Mouse (Mus musculus) spleen, adult 2 months (tissue): ENCODE results near the gene C1rl. TPM values are rescaled to one million over a fixed set of nuclear protein-coding genes. Genes with fewer than 3 reads are reported as not detected.
"Not testable (repeated sequence)": the region's sequence is repeated elsewhere in the genome, so short reads cannot be mapped to it uniquely, and the experiment has no call there.

Source experiments
- DNase-seq, 2 experiments: peaks; one replicate each; pipeline versions ENCODE4 v3.0.0 to v3.0.0-alpha.2; 2012 to 2021; ENCODE audit warnings: low spot score in 2 of 2, low read depth in 1 of 2
- H3K27ac ChIP-seq: fragments of 200-500 bp; 2 replicates; pipeline ENCODE4 v1.5.1; 2012; ENCODE audit warnings: low read length, inconsistent platforms; ENCODE audit not compliant: insufficient read depth
- H3K27me3 ChIP-seq: fragments of 200-500 bp; 2 replicates; pipeline ENCODE4 v1.6.1; 2012; ENCODE audit warnings: mild to moderate bottlenecking, moderate library complexity, low read length, inconsistent platforms; ENCODE audit not compliant: control insufficient read depth, insufficient read depth
- H3K36me3 ChIP-seq: fragments of 200-500 bp; 2 replicates; pipeline ENCODE4 v1.6.1; 2012; ENCODE audit warnings: mild to moderate bottlenecking, low read length, inconsistent platforms; ENCODE audit not compliant: control insufficient read depth, insufficient read depth
- H3K4me1 ChIP-seq: fragments of 200-500 bp; 2 replicates; pipeline ENCODE4 v1.6.1; 2011; ENCODE audit warnings: inconsistent platforms; ENCODE audit not compliant: control insufficient read depth, insufficient read depth, insufficient read length
- H3K4me3 ChIP-seq: fragments of 200-500 bp; 2 replicates; pipeline ENCODE4 v1.5.1; 2011; ENCODE audit warnings: mild to moderate bottlenecking, inconsistent platforms; ENCODE audit not compliant: insufficient read depth, insufficient read length; ENCODE audit errors: extremely low read depth
- CTCF ChIP-seq: fragments of 200-500 bp; IDR thresholded peaks from 2 replicates; pipeline ENCODE4 v1.5.1; 2011; ENCODE audit warnings: mild to moderate bottlenecking, inconsistent platforms; ENCODE audit not compliant: insufficient read depth, insufficient read length, insufficient replicate concordance; ENCODE audit errors: extremely low read depth
- POLR2A ChIP-seq: fragments of 200-500 bp; IDR thresholded peaks from 2 replicates; pipeline ENCODE4 v1.6.1; 2011; ENCODE audit warnings: low read depth, low read length, inconsistent platforms
- WGBS: fragments of 180-500 bp; shearing (Covaris S2); methylation state at CpG from one replicate; pipeline ENCODE4 v1.1.7; 2018; 5-methylcytosine and 5-hydroxymethylcytosine counted together
- polyA plus RNA-seq: library from polyadenylated mRNA; depleted of rRNA; stranded (reverse); fragments of >200 nt; gene quantifications from 2 replicates; pipeline ENCODE4 v1.2.3, GENCODE M21; 2012

Gene C1rl
- polyA plus RNA-seq, 1 experiment, result 1.3 TPM

DNA sequence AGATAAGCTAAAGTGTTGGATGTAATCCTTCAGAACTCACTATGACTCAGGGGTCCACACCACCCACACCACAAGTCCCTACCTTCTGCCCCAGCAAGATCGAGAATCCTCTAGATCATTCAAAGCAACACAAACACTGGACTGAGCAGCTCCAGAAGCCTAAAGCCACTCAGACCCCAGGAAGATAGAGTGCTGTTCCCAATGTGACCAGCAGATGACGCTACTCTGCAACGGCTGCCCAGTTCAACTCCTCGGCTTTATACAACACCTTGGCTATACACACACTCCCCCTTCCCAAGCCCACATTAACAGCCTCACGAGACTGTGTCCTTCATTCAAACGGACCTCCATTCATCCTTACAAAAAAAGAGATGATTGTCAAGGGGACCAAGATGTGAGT lies 20.1 kb upstream of the C1rl start:
- no peaks in the 10 kb centered on the region for H3K36me3 ChIP-seq
- TF ChIP-seq CTCF (peak; percentile 28; the same call in 1 of the 2 replicates), POLR2A (no peak)
- peak in 1 of 2 experiments; percentile 36 for DNase-seq
- H3K27ac ChIP-seq, result no peak overlapping the region
- no peaks in the 10 kb centered on the region for H3K4me1 ChIP-seq
- 30% methylated on average over 6 of the region's 6 CpGs for WGBS
- H3K27me3 ChIP-seq, result no peaks in the 10 kb centered on the region
- no peak overlapping the region for H3K4me3 ChIP-seq

DNA sequence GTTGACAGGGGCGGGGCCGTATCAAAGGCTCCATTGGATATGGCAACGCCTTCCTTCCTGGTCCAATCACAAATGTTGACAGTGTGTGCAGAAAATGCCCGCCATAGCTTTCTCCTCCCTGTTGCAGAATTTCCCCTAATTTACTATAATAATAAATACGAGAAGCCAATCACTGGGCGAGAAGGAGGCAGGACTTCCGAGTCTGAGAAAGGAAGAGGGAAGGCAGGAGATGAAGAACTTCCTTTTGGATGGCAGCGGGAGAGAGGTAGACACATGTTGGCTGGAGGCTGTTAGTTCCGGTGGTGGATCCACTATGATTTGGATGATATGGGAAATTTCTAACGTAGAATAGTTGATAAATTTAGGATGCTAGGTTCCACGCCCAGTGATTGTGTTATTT lies 18.3 kb upstream of the C1rl start:
- WGBS, result 89% methylated on average over 11 of the region's 11 CpGs
- Histone ChIP-seq H3K4me3 (no peak overlapping the region), H3K4me1 (no peaks in the 10 kb centered on the region), H3K27me3 (no peaks in the 10 kb centered on the region), H3K27ac (no peak overlapping the region), H3K36me3 (no peaks in the 10 kb centered on the region)
- TF ChIP-seq CTCF (no peak), POLR2A (no peak)
- DNase-seq, result no peak

DNA sequence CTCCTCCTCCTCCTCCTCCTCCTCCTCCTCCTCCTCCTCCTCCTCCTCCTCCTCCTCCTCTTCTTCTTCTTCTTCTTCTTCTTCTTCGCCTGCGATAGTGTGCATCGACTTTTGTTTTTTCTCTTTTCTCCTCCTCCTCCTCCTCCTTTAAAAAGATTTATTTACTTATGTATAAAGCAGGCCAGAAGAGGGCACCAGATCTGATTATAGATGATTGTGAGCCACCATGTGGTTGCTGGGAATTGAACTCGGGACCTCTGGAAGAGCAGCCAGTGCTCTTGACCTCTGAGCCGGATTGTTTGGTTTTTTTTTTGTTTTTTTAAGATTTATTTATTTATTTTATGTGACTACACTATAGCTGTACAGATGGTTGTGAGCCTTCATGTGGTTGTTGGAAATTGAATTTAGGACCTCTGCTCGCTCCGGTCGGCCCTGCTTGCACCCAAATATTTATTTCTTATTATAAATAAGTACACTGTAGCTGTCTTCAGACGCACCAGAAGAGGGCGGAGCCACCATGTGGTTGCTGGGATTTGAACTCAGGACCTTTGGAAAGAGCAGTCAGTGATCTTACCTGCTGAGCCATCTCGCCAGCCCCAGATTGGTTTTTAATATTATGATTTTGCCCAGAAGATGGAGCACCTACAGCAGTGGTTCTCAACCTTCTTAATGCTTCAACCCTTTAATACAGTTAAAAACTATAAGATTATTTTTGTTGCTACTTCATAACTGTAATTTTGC lies 17.4 kb upstream of the C1rl start:
- WGBS, result 87% methylated on average over 8 of the region's 11 CpGs
- H3K4me3 ChIP-seq, H3K36me3 ChIP-seq, H3K27me3 ChIP-seq, H3K4me1 ChIP-seq, H3K27ac ChIP-seq, DNase-seq: not testable (repeated sequence)

DNA sequence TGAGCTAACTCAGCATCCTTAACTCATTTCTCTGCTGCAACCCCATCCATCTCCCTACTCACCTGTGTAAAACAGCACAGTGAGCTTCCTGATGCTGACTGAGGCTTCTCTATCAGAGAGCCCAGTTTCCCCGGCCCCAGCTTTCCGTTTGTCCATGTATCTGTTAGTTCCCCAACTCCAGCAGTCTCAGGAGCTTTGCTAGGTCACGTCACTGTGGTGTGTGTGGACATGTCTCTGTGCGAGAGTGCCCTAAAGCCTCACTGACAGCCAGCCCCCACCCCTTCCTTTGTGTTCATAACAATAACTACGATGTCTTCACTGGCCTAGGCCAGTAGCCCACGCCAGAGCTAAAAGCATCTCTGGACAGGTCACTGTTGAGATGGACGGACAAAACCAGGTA lies 16.7 kb upstream of the C1rl start:
- Histone ChIP-seq H3K27me3 (no peaks in the 10 kb centered on the region), H3K4me3 (no peak overlapping the region), H3K27ac (no peak overlapping the region), H3K4me1 (no peaks in the 10 kb centered on the region), H3K36me3 (no peaks in the 10 kb centered on the region)
- WGBS, result 91% methylated on average over 7 of the region's 7 CpGs
- TF ChIP-seq CTCF (no peak), POLR2A (no peak)
- DNase-seq, result no peak

DNA sequence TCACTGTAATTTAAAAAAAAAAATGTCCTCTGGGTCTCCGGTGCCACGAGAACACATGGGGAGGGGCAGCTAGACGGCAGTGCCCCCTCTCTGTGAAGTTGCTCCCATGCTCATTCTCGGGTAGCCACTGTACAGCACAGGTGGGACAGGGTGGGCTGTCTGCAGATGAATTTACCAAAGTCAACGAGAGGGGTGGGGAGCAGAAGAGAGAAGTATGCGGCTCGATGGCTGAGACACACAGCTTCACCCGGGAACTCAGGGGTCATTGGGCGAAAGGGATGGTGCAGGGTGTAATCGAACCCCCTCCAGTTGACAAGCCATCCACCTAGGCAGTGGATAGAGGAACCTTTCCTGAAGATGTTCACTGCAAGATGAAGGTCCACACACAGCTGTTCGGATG lies 16.1 kb upstream of the C1rl start:
- Histone ChIP-seq H3K36me3 (no peaks in the 10 kb centered on the region), H3K4me1 (no peaks in the 10 kb centered on the region), H3K27ac (no peak overlapping the region), H3K27me3 (no peaks in the 10 kb centered on the region), H3K4me3 (no peak overlapping the region)
- 84% methylated on average over 11 of the region's 11 CpGs for WGBS
- no peak for DNase-seq
- TF ChIP-seq CTCF (no peak), POLR2A (no peak)

DNA sequence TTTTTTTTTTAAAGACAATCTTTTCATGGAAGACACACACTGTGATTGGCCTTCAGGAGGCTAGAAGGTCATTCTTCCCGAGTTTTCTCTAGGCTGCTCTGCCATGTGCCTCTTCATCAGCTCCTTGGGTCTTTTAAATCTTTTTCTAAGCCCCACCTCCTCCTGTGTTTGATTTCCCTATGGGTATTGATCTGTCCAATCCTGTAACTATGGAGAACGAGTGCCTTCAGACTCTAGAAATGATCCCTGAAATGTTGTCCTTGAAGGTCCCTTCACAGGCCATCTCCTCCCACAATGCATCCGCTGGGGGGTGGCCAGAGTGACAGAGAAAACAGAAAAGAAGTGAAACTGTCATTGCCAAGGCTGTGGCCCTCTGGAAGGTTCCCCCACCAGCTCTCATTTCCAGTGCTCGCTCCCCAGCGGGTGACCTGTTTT lies 15.7 kb upstream of the C1rl start:
- Histone ChIP-seq H3K27me3 (no peaks in the 10 kb centered on the region), H3K4me3 (no peak overlapping the region), H3K27ac (no peak overlapping the region), H3K36me3 (no peaks in the 10 kb centered on the region), H3K4me1 (no peaks in the 10 kb centered on the region)
- 64% methylated on average over 5 of the region's 5 CpGs for WGBS
- DNase-seq, result no peak
- TF ChIP-seq POLR2A (no peak), CTCF (no peak)

DNA sequence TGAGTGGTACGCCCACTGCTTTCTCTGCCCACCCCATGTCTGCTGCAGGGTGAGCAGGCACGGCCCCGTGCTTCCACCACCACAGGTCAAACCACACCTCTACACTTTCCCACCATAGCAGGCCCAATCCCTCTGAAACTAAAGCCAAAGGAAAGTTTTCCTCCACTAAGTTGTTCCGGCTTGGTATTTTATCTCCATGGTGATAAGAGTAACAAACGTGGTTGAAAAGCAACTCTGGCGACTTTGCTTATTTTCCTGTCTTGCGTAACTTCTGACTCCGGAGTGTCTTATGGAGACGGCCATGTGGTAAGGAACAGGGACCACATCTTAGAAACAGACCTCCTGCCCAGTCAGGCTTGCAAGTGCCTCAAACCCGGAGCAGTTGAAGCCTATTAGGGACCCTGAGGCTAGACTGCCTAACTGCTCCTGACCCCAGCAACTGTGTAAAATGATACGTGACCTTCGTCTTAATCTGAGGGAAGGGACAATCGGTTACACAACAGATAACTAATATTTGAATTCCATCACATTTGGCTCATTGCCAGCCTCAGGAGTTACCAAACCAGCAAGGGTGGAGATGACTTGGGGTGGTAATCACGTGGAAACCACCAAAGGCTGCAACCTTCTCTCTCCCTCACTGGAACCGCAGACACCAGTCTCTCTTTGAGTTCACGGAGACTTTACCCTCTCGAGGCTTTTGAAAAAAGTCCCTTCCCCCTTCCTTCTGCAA lies 14.8 kb upstream of the C1rl start:
- TF ChIP-seq POLR2A (no peak), CTCF (no peak)
- peak in 1 of 2 experiments; percentile 4 for DNase-seq
- H3K4me1 ChIP-seq, result no peaks in the 10 kb centered on the region
- no peaks in the 10 kb centered on the region for H3K27me3 ChIP-seq
- no peak overlapping the region for H3K4me3 ChIP-seq
- no peaks in the 10 kb centered on the region for H3K36me3 ChIP-seq
- no peak overlapping the region for H3K27ac ChIP-seq
- 45% methylated on average over 17 of the region's 17 CpGs for WGBS
